Mouse (Mus musculus) G1E (cell line): ENCODE measurements around the gene Keg1.

Source experiments
- CTCF ChIP-seq: IDR thresholded peaks from 2 replicates; pipeline ENCODE4 v1.5.1; 2012; ENCODE audit warnings: low read depth, low read length, inconsistent platforms, mixed read lengths
- GATA1 ChIP-seq: IDR thresholded peaks from 2 replicates; pipeline ENCODE4 v1.6.1; 2012; ENCODE audit warnings: borderline replicate concordance, low read length, inconsistent platforms, mixed read lengths
- GATA2 ChIP-seq: IDR thresholded peaks from 2 replicates; pipeline ENCODE4 v1.6.1; 2012; ENCODE audit warnings: low read depth, low read length, inconsistent platforms, borderline replicate concordance
- POLR2AphosphoS5 ChIP-seq: IDR thresholded peaks from 2 replicates; pipeline ENCODE4 v1.6.1; 2012; ENCODE audit warnings: low read depth, low read length, inconsistent platforms; ENCODE audit not compliant: insufficient replicate concordance
- TAL1 ChIP-seq: conservative IDR thresholded peaks from 2 replicates; pipeline ENCODE4 v1.6.1; 2012; ENCODE audit warnings: low read depth, low read length, inconsistent platforms, mixed read lengths

- TF ChIP-seq CTCF = no peak
- TF ChIP-seq POLR2AphosphoS5 = no peak
- TF ChIP-seq GATA1 = no peak
- TF ChIP-seq TAL1 = no peak
- TF ChIP-seq GATA2 = no peak
These were observed at the start of gene Keg1 for GRCm38 (mm10) chr19:12695590-12695989.
